Mouse (Mus musculus): ENCODE data around the gene Cdh23. TPM values are rescaled to one million over a fixed set of nuclear protein-coding genes. Genes with fewer than 3 reads are reported as not detected.
"Not testable (repeated sequence)": the region's sequence is repeated elsewhere in the genome, so short reads cannot be mapped to it uniquely, and the experiment has no call there.

Gene Cdh23
- polyA plus RNA-seq, 1 experiment from 2014 or later, result 0.41 TPM

DNA sequence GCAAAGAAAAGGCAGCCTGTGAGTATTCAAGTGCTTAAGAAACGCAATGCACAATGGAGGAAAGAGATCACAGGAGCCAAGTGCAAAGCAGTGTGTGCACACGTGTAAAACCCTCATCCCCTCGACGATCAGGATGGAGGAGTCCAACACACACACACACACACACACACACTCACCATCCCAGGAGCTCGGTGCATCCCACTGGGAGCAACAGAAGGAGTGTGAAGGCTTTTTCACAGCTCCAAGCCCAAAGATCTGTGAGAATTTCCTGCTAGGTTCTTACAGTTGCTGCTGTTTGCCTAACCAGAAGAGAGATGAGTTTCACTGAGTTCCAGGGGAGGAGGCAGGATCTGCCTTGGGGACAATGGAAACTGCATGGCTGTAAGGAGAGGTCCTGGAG, 35.5 kb upstream of the Cdh23 start:
- Histone ChIP-seq H3K4me1 (replicated peaks) (peaks cover 29% of the 10 kb centered on the region), H3K36me3 (peaks cover 4% of the 10 kb centered on the region; the same call in 1 of the 2 replicates), H3K27me3 (ENCODE audit: insufficient read depth, poor library complexity, severe bottlenecking) (no peaks in the 10 kb centered on the region; the same call in 1 of the 2 replicates), H3K9me3 (no peaks in the 10 kb centered on the region), H3K4me3 (no peak overlapping the region), H3K27ac (peak overlapping the region; percentile 73)
- DNase-seq (ENCODE audit: low spot score), result no peak
- WGBS, result 40% methylated on average over 5 of the region's 5 CpGs

DNA sequence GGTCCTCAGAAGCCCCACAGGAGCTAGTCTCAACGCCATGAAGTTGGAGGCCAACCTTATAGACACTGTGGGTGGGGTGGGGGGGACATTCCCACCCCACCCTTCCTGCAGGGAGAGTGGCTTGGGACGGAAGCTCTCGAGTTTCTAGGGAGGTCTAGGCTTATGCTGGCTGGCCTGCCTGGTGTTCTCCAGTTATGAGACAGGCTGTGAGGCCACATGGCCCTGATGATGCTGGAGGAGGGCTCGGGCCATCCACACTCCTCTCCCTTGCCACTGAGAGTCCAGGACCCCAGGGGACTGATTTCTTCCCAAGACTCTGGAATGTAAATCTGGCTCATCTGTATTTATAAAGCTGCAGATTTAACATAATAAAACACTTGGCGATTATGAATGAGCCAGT, 31.0 kb upstream of the Cdh23 start:
- Histone ChIP-seq H3K36me3 (peaks cover 8% of the 10 kb centered on the region; the same call in 1 of the 2 replicates), H3K27me3 (ENCODE audit: insufficient read depth, poor library complexity, severe bottlenecking) (no peaks in the 10 kb centered on the region), H3K4me3 (no peak overlapping the region), H3K27ac (no peak overlapping the region), H3K9me3 (no peaks in the 10 kb centered on the region), H3K4me1 (replicated peaks) (peaks cover 15% of the 10 kb centered on the region)
- no peak for DNase-seq (ENCODE audit: low spot score)
- WGBS, result 37% methylated on average over 5 of the region's 5 CpGs

DNA sequence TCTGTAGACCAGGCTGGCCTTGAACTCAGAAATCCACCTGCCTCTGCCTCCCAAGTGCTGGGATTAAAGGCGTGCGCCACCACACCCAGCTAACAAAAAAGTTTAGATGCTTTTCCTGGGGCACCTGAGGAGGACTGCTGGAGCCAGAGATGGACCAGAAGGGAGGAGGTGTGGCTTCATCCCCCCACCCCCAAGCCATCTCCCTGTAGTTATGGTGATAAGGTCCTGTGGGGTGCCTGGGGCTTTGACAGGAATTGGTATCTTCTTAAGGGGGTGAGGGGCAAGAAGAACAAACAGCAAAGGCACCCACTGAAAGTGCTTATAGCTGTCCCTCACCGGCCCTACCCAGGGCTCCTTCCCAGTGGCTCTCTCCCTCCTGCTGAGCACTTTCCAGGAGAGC, 30.6 kb upstream of the Cdh23 start:
- no peaks in the 10 kb centered on the region for H3K27me3 ChIP-seq (ENCODE audit: insufficient read depth, poor library complexity, severe bottlenecking)
- 68% methylated on average over 3 of the region's 3 CpGs for WGBS
- H3K4me1 ChIP-seq (replicated peaks), result peaks cover 11% of the 10 kb centered on the region

DNA sequence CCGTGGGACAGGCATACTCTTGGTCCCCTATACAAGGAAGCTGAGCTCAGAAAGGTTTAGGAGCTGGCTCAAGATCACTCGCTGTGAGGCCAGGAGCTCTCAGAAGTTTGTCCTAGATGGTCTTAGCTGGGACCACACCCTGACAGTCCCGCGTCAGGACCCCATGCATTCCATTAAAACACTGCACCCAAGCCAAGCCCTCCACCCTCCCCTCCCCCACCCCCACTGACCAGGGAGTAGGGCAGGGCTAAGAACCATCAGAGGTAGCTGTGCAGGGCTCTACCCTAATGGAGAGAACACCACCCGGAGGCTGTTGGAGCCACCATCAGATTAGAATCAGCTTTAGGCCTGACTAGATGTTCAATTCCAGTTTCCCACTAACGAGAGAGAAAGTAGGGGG, 28.2 kb upstream of the Cdh23 start:
- Histone ChIP-seq H3K27ac (no peak overlapping the region), H3K36me3 (peaks cover 11% of the 10 kb centered on the region; the same call in 1 of the 2 replicates), H3K9me3 (no peaks in the 10 kb centered on the region), H3K27me3 (ENCODE audit: insufficient read depth, poor library complexity, severe bottlenecking) (no peaks in the 10 kb centered on the region), H3K4me1 (replicated peaks) (peaks cover 15% of the 10 kb centered on the region), H3K4me3 (no peak overlapping the region)
- WGBS, result 82% methylated on average over 6 of the region's 6 CpGs
- DNase-seq (ENCODE audit: low spot score), result no peak

More for the DNA sequence above, 30.6 kb upstream of the Cdh23 start:
- Histone ChIP-seq H3K4me3 (no peak overlapping the region), H3K9me3 (no peaks in the 10 kb centered on the region), H3K36me3 (peaks cover 8% of the 10 kb centered on the region; the same call in 1 of the 2 replicates), H3K27ac (no peak overlapping the region)
- no peak for DNase-seq (ENCODE audit: low spot score)

DNA sequence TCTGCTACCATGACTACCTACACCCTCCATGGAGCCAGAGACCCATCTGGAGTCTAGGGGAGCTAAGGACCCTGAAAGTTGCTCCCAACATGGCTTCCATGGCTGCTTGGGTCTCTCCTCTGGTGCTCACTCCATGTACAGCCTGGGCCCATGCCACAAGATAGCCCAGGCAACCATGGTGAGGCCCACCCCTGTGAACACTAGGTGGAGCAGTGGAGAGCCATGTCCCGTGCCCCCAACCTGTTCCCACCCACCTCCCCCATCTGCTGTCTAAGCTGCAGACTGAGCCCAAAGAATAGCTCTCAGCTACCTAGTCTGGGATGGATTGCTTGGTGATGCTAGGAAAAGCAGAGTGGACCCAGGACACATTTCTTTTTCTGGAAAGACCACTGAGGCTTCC, 27.1 kb upstream of the Cdh23 start:
- 53% methylated on average over 1 of the region's 1 CpGs for WGBS
- Histone ChIP-seq H3K4me3 (no peak overlapping the region), H3K27me3 (ENCODE audit: insufficient read depth, poor library complexity, severe bottlenecking) (no peaks in the 10 kb centered on the region), H3K27ac (no peak overlapping the region), H3K9me3 (no peaks in the 10 kb centered on the region), H3K36me3 (peaks cover 19% of the 10 kb centered on the region; the same call in 1 of the 2 replicates), H3K4me1 (replicated peaks) (peaks cover 15% of the 10 kb centered on the region)
- DNase-seq (ENCODE audit: low spot score), result no peak

DNA sequence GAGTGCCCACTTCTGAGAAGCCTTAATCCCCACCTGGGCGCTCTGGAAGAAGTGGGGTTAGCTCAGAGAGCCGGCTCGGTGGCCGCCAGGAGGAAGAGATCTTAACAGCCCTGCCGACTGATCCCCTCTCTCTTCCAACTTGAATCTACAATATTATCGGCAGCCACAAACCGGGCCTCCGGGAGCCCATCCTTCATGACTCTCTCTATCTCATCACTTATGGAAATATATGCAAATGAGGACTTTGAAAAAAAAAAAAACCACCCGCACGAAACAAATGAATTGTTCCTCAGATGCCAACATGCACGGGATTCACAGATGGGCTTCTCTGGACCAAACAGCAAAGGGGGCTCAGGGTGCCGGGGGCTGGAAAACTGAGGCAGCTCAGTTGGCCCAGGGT, 25.4 kb upstream of the Cdh23 start:
- Histone ChIP-seq H3K36me3 (peaks cover 22% of the 10 kb centered on the region), H3K9me3 (no peaks in the 10 kb centered on the region), H3K27me3 (ENCODE audit: insufficient read depth, poor library complexity, severe bottlenecking) (no peaks in the 10 kb centered on the region), H3K27ac (no peak overlapping the region), H3K4me1 (replicated peaks) (peaks cover 7% of the 10 kb centered on the region; the same call in 1 of the 2 replicates), H3K4me3 (no peak overlapping the region)
- no peak for DNase-seq (ENCODE audit: low spot score)
- WGBS, result 61% methylated on average over 12 of the region's 12 CpGs

DNA sequence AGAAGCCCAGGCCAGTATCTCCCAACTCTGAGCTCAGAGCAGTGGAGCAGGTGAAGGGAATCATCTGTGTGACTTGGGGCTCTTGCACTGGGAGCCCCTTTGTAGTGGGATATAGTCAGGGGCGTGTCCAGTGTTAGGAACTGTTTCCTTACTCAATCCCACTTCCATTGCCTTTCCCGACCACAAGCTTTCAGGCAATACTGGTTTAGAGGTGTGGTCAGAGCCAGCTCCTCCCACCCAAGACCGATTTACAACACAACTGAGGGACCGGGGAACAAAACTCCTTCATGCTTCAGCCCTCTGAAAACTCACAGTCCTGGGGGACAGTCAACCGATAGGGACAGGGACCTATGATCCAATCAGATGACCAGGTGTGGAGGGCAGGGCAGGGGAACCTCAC, 24.2 kb upstream of the Cdh23 start:
- Histone ChIP-seq H3K4me1 (replicated peaks) (peaks cover 7% of the 10 kb centered on the region; the same call in 1 of the 2 replicates), H3K4me3 (no peak overlapping the region), H3K9me3 (no peaks in the 10 kb centered on the region), H3K27ac (no peak overlapping the region), H3K36me3 (peaks cover 34% of the 10 kb centered on the region), H3K27me3 (ENCODE audit: insufficient read depth, poor library complexity, severe bottlenecking) (no peaks in the 10 kb centered on the region)
- no peak for DNase-seq (ENCODE audit: low spot score)
- WGBS, result 80% methylated on average over 5 of the region's 5 CpGs

DNA sequence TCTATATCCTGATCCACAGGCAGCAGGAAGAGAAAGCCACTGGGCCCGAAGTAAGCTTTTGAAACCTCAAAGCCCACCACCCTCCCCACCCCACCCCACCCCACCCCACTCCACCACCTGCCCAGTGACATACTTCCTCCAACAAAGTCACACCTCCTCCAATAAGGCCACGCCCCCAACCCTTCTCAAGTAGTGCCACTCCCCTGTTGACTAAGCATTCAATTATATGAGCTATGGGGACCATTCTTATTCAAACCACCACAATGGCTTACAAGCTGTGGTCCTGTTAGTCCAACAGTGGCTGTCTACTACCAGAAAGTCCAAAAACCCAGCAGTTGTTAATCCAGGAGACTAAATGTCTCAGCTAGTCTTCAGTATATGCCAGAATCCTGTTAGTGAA, 22.2 kb upstream of the Cdh23 start:
- H3K27me3 ChIP-seq (ENCODE audit: insufficient read depth, poor library complexity, severe bottlenecking), result no peaks in the 10 kb centered on the region
- H3K36me3 ChIP-seq, result peaks cover 45% of the 10 kb centered on the region
- peaks cover 13% of the 10 kb centered on the region for H3K9me3 ChIP-seq
- peaks cover 7% of the 10 kb centered on the region; the same call in 1 of the 2 replicates for H3K4me1 ChIP-seq (replicated peaks)
- no peak overlapping the region for H3K4me3 ChIP-seq
- no peak for DNase-seq (ENCODE audit: low spot score)
- WGBS, result 81% methylated on average over 2 of the region's 2 CpGs
- no peak overlapping the region for H3K27ac ChIP-seq

DNA sequence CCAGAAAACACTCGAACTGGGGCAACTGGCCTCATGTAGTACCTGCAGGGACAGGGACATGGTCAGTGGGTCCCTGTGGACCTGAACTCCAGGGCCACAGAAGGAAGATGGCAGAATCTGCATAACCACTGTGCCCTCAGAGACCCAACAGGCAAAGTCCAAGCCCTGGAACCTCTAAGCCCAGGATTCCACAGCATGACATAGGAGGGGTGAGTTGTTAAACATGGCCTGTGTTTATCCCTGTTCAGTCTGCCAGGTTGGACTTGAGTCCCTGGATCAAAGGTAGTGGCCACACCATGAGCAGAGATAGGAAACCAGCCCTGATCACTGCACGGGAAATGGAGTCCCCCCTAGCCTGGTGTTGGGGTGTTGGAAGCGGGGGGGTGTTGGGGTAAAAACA, 20.2 kb upstream of the Cdh23 start:
- WGBS, result 89% methylated on average over 3 of the region's 3 CpGs
- Histone ChIP-seq H3K9me3 (peaks cover 17% of the 10 kb centered on the region), H3K27ac (no peak overlapping the region), H3K4me1 (replicated peaks) (peaks cover 7% of the 10 kb centered on the region; the same call in 1 of the 2 replicates), H3K36me3 (peaks cover 51% of the 10 kb centered on the region), H3K27me3 (ENCODE audit: insufficient read depth, poor library complexity, severe bottlenecking) (no peaks in the 10 kb centered on the region), H3K4me3 (no peak overlapping the region)
- DNase-seq (ENCODE audit: low spot score), result no peak

DNA sequence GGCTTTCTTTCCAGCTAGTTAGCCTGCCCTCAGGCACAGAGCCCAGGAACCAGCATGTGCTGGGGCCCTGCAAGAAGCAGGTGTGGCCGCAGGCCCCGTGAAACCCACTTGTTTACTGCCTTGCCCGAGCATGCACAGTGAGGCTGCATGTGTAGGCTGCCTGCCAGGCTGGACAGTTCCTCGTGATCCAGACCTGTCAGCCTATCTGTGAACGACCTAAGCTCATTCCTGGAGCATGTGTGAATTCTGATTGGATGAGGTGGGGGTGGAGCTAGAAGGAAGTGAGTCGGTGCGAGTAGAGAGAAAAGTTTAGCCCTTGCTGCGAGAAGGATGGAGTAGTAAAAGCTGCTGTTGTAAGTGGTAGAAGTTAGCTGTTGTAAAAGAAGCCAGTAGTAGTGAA, 16.0 kb upstream of the Cdh23 start:
- DNase-seq (ENCODE audit: low spot score); H3K27me3 ChIP-seq (ENCODE audit: insufficient read depth, poor library complexity, severe bottlenecking); H3K4me3 ChIP-seq; H3K4me1 ChIP-seq (replicated peaks); H3K27ac ChIP-seq: not testable (repeated sequence)
- WGBS, result 68% methylated on average over 8 of the region's 8 CpGs
- peaks cover 37% of the 10 kb centered on the region for H3K36me3 ChIP-seq
- H3K9me3 ChIP-seq, result peaks cover 17% of the 10 kb centered on the region

DNA sequence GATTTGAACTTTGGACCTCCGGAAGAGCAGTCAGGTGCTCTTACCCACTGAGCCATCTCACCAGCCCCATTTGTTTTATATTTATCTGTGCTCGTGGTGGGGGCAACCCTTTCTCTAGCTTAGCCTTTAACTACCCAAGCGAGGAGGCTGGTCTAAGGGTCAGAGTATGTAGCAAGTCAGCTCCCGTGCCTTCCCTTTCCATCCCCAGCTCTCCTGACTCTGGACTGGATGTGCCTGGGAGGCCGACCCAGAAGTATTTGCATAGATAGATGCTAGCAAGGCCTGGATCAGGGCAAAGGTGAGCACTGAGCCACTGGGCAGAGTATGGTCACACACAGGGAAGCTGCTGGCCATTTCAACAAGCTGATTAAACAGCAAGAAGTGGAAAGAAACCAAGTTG, 12.5 kb upstream of the Cdh23 start:
- no peaks in the 10 kb centered on the region for H3K4me1 ChIP-seq (replicated peaks)
- H3K4me3 ChIP-seq, result no peak overlapping the region
- no peak for DNase-seq (ENCODE audit: low spot score)
- H3K36me3 ChIP-seq, result peaks cover 11% of the 10 kb centered on the region
- no peak overlapping the region for H3K27ac ChIP-seq
- 88% methylated on average over 5 of the region's 5 CpGs for WGBS
- no peaks in the 10 kb centered on the region for H3K27me3 ChIP-seq (ENCODE audit: insufficient read depth, poor library complexity, severe bottlenecking)
- peaks cover 6% of the 10 kb centered on the region for H3K9me3 ChIP-seq

DNA sequence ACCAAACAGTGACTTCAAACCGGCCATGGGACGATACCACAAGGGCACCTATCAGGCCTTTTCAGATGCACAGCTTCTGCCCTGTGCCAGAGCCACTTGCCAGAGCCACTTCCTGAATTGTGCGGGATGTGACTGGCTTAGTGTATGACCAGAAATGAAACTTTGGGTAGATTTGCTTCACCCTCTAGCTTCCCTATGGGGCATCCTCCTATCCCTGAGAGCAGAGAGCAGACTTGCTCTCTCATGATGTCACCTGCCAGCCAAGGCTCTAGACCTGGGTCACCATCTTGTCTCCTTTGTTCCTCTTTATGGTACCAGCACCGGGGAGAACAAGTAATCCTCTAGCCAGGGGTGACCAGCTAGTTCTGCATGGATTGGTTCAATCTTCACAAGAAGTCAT, 10.0 kb upstream of the Cdh23 start:
- H3K4me1 ChIP-seq (replicated peaks), result no peaks in the 10 kb centered on the region
- DNase-seq (ENCODE audit: low spot score), result no peak
- H3K9me3 ChIP-seq, result no peaks in the 10 kb centered on the region
- 89% methylated on average over 4 of the region's 4 CpGs for WGBS
- no peak overlapping the region for H3K27ac ChIP-seq
- H3K36me3 ChIP-seq, result no peaks in the 10 kb centered on the region
- no peak overlapping the region for H3K4me3 ChIP-seq
- no peaks in the 10 kb centered on the region for H3K27me3 ChIP-seq (ENCODE audit: insufficient read depth, poor library complexity, severe bottlenecking)

DNA sequence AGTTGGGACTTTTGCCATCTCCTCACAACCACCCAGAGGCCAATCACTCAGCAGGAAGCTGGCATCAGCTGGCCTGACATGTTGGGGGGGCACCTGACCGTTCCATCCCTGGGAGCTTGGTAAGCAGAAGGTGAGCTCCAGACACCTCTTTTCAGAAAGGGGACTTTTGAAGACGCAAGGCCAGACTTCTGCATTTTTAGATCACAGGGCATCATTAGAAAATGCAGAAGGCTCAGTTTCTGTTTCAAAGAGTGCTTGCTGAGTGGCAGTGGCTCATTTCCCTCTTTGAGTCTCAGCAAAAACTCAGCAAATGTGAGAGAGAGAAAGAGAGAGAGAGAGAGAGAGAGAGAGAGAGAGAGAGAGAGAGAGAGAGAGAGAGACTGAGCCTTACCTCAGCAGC, 8.8 kb upstream of the Cdh23 start:
- H3K4me1 ChIP-seq (replicated peaks), result no peaks in the 10 kb centered on the region
- no peaks in the 10 kb centered on the region for H3K36me3 ChIP-seq
- no peak overlapping the region for H3K4me3 ChIP-seq
- H3K27ac ChIP-seq, result no peak overlapping the region
- no peak for DNase-seq (ENCODE audit: low spot score)
- WGBS, result 65% methylated on average over 2 of the region's 2 CpGs
- H3K27me3 ChIP-seq (ENCODE audit: insufficient read depth, poor library complexity, severe bottlenecking), result no peaks in the 10 kb centered on the region
- H3K9me3 ChIP-seq, result no peaks in the 10 kb centered on the region

DNA sequence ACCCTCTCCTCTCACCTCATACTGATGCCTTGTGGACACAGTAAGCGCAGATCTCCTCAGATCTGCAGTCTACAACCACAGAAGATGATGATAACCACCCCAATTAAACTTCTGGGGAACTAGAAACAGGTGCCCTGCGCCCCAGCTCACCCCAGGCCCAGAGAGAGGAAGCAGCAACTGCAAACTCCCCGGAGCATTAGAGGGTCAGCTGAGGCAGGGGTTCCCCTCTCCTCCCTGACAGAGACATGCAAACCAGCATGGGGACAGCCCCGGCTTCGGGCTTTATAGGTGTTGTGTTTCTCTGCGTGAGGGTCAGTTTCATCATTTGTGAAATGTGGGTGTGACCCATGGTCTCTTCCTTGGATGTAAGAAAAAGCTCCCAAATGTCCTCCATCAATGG, 1.5 kb upstream of the Cdh23 start:
- no peaks in the 10 kb centered on the region for H3K36me3 ChIP-seq
- peaks cover 12% of the 10 kb centered on the region; the same call in 1 of the 2 replicates for H3K27me3 ChIP-seq (ENCODE audit: insufficient read depth, poor library complexity, severe bottlenecking)
- no peaks in the 10 kb centered on the region for H3K9me3 ChIP-seq
- no peaks in the 10 kb centered on the region for H3K4me1 ChIP-seq (replicated peaks)
- DNase-seq (ENCODE audit: low spot score), result no peak
- no peak overlapping the region for H3K27ac ChIP-seq
- 84% methylated on average over 6 of the region's 6 CpGs for WGBS
- no peak overlapping the region for H3K4me3 ChIP-seq

All from hindbrain, embryonic 10.5 days (tissue).